Mouse (Mus musculus) heart, embryonic 16.5 days (tissue): Measurements from ENCODE around the gene Clpx. TPM values are rescaled to one million over a fixed set of nuclear protein-coding genes. Genes with fewer than 3 reads are reported as not detected.

Experiments used
- ATAC-seq: fragments of 200-750 bp; cut with Nextera tagmentation; replicated peaks from 2 replicates; pipeline ENCODE4 v1.8.0; 2017; ENCODE audit warnings: moderate number of reproducible peaks; ENCODE audit not compliant: insufficient read depth, low FRiP score; ENCODE audit errors: extremely low read depth
- H3K27ac ChIP-seq: fragments of 300-500 bp; sonication (generic); 2 replicates; pipeline ENCODE4 v1.5.1; 2014; ENCODE audit warnings: mild to moderate bottlenecking, low read length, control low read depth, moderate library complexity
- H3K27me3 ChIP-seq: fragments of 300-500 bp; sonication (generic); 2 replicates; pipeline ENCODE4 v1.6.1; 2014; ENCODE audit warnings: low read length, mixed read lengths; ENCODE audit not compliant: control insufficient read depth, insufficient read depth
- H3K36me3 ChIP-seq: fragments of 300-500 bp; sonication (generic); 2 replicates; pipeline ENCODE4 v1.6.1; 2014; ENCODE audit not compliant: control insufficient read depth, insufficient read depth
- H3K4me1 ChIP-seq: fragments of 300-500 bp; sonication (generic); 2 replicates; pipeline ENCODE4 v1.6.1; 2014; ENCODE audit warnings: low read length, mixed read lengths; ENCODE audit not compliant: control insufficient read depth, insufficient read depth
- H3K4me2 ChIP-seq: fragments of 300-500 bp; sonication (generic); 2 replicates; pipeline ENCODE4 v1.6.1; 2014; ENCODE audit warnings: low read depth, mild to moderate bottlenecking, control low read depth, low read length
- H3K4me3 ChIP-seq: fragments of 300-500 bp; sonication (generic); 2 replicates; pipeline ENCODE4 v1.5.1; 2014; ENCODE audit warnings: mild to moderate bottlenecking, control low read depth, low read length
- H3K9ac ChIP-seq: fragments of 300-500 bp; sonication (generic); 2 replicates; pipeline ENCODE4 v1.6.1; 2014; ENCODE audit warnings: low read length, control low read depth
- H3K9me3 ChIP-seq: fragments of 300-500 bp; sonication (generic); replicated peaks from 2 replicates; pipeline ENCODE4 v1.6.1; 2016; ENCODE audit warnings: low read length; ENCODE audit not compliant: control insufficient read depth
- WGBS: fragments of 180-500 bp; shearing (Covaris S2); extraction: QIAGEN DNeasy Blood & Tissue Kit; methylation state at CpG from one replicate; pipeline ENCODE4 v1.1.7; 2014; 5-methylcytosine and 5-hydroxymethylcytosine counted together
- polyA plus RNA-seq: library from polyadenylated mRNA; unstranded; fragments of >200 nt; fragmentation: Nextera tagmentation; extraction: Ambion mirVana; gene quantifications from 2 replicates; pipeline ENCODE4 v1.2.1, GENCODE M21; 2015

Clpx gene
- 49.0 and 53.5 TPM in 2 replicates for polyA plus RNA-seq

GRCm38 (mm10) chr9:65293973-65294715 is at the start of gene Clpx:
Gene Clpx (plus strand): TSS chr9:65294260.
- no peaks in the 10 kb centered on the region for H3K9me3 ChIP-seq
- no peaks in the 10 kb centered on the region for H3K27me3 ChIP-seq
- H3K4me1 ChIP-seq = peaks cover 18% of the 10 kb centered on the region
- H3K9ac ChIP-seq = peak within 1 kb of the TSS; percentile 94
- H3K4me2 ChIP-seq = peak within 1 kb of the TSS; percentile 86
- peak; percentile 97 for ATAC-seq
- H3K4me3 ChIP-seq = peak within 1 kb of the TSS; percentile 87
- under 1% methylated on average over 71 of the region's 71 CpGs for WGBS
- no peaks in the 10 kb centered on the region for H3K36me3 ChIP-seq
- H3K27ac ChIP-seq = peak within 1 kb of the TSS; percentile 85

DNA sequence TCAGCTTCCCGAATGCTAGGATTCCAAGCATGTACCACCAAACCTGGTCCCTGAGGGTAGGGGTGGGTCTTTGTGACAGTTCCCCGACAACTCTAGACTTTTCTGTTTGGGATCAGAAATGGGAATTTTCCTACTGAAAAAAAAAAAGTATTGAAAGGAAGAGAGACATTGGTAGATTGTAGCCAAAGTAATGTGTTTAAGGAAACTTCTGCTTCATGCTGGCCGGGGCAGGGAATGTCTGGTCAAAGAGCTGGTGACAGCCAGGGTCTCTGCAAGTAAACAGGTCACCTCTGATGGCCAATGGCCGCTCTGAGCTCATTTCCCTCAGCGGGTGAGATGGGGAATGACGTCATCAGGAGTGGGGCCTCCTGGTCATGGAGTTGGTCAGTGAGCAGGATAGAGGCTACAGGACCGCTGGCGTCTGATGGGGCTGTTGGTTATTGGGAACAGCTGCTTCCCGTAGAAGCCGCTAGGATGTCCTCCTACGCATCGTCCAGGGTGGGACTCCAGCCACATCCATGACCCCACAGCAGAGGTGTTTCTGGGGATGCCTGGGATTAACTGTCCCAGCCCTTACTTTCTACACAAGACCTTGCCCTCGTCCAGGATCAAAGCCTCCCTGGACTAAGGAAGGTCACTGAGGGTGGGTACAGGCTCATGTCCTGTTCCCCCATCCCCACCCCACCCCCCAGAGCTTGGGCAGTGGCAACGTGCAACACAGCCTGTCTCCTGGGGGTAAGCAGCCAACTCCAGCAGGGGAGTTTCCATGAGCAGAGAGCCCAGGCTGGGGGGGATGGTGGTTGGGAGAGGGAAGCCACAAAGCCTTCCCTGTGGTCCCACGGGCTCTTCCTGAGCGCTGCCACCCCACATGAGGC is 46.3 kb upstream of the Clpx start:
- Histone ChIP-seq H3K9ac (no peak overlapping the region), H3K27me3 (no peaks in the 10 kb centered on the region), H3K27ac (no peak overlapping the region), H3K36me3 (no peaks in the 10 kb centered on the region), H3K4me1 (0 out of 2 replicates have a peak, but pooled peaks cover 3% of the 10 kb centered on the region), H3K4me3 (no peak overlapping the region), H3K9me3 (no peaks in the 10 kb centered on the region), H3K4me2 (no peak overlapping the region)
- WGBS = 53% methylated on average over 16 of the region's 16 CpGs
- 0 out of 2 replicates have a peak, but pooled peaks have one; percentile 55 for ATAC-seq

DNA sequence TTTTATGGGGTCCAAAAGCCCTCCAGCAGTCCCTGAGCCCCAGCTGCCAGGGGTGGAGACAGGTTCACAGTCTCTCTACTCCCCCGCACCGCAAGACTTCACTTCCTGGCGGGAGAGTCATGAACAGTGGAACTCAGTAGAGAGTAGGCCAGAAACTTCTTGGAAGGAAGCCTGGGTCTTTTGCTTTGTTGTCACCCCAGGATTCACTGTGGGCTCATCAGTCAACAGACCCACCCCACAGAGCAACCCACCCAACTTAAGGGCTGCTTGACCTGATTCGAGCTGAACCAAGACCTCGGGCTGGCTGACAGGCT is 45.7 kb upstream of the Clpx start:
- no peak overlapping the region for H3K4me3 ChIP-seq
- 0 out of 2 replicates have a peak, but pooled peaks cover 3% of the 10 kb centered on the region for H3K4me1 ChIP-seq
- H3K9me3 ChIP-seq = no peaks in the 10 kb centered on the region
- H3K36me3 ChIP-seq = no peaks in the 10 kb centered on the region
- H3K27me3 ChIP-seq = no peaks in the 10 kb centered on the region
- ATAC-seq = no peak; the same call in 1 of the 2 replicates
- H3K9ac ChIP-seq = no peak overlapping the region
- 76% methylated on average over 5 of the region's 5 CpGs for WGBS
- no peak overlapping the region for H3K4me2 ChIP-seq
- H3K27ac ChIP-seq = no peak overlapping the region

- no peaks in the 10 kb centered on the region for H3K27me3 ChIP-seq
- no peaks in the 10 kb centered on the region for H3K9me3 ChIP-seq
- 57% methylated on average over 3 of the region's 3 CpGs for WGBS
- H3K36me3 ChIP-seq = no peaks in the 10 kb centered on the region
- no peak overlapping the region for H3K9ac ChIP-seq
- ATAC-seq = no peak
- no peak overlapping the region for H3K4me2 ChIP-seq
- H3K4me3 ChIP-seq = no peak overlapping the region
- H3K27ac ChIP-seq = no peak overlapping the region
- 0 out of 2 replicates have a peak, but pooled peaks cover 3% of the 10 kb centered on the region for H3K4me1 ChIP-seq
Observed at GRCm38 (mm10) chr9:65252026-65252425, 42.0 kb upstream of the Clpx start.

- H3K4me3 ChIP-seq = no peak overlapping the region
- H3K9me3 ChIP-seq = no peaks in the 10 kb centered on the region
- 76% methylated on average over 11 of the region's 11 CpGs for WGBS
- no peak overlapping the region for H3K4me2 ChIP-seq
- no peaks in the 10 kb centered on the region for H3K4me1 ChIP-seq
- no peaks in the 10 kb centered on the region for H3K27me3 ChIP-seq
- H3K9ac ChIP-seq = no peak overlapping the region
- no peaks in the 10 kb centered on the region for H3K36me3 ChIP-seq
- H3K27ac ChIP-seq = no peak overlapping the region
- ATAC-seq = no peak
Observed at GRCm38 (mm10) chr9:65255906-65256600, 38.0 kb upstream of the Clpx start.

DNA sequence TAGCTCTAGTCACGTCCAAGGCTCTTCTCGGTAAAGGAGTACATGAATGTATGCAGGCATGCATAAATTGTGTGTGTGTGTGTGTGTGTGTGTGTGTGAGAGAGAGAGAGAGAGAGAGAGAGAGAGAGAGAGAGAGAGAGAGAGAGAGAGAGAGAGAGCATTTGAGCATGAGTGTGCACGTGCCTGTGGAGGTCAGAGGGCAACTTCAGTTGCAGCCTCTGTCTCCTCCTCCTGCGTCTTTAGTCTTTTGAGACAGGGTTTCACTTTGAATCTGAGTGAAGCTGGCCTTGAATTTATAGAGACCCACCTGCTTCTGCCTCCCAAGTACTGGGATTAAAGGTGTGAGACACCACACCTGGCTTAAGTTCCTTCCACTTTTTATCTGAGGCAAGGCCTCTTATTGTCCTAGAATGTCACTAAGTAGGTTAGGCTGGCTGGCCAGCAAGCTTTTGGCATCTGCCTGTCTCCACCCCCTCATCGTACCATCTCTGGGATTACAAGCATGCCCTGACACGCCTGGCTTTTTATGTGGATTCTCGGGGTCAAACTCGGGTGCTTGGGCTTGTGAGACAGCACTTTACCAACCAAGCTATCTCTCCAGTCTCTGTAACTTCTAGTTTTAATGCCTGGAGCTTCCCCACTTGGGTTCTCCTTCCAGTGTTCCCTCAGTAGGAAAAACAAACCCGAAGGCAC is 36.7 kb upstream of the Clpx start:
- H3K9me3 ChIP-seq = no peaks in the 10 kb centered on the region
- no peak for ATAC-seq
- no peak overlapping the region for H3K4me2 ChIP-seq
- no peak overlapping the region for H3K9ac ChIP-seq
- no peaks in the 10 kb centered on the region for H3K27me3 ChIP-seq
- H3K4me3 ChIP-seq = no peak overlapping the region
- H3K36me3 ChIP-seq = no peaks in the 10 kb centered on the region
- no peak overlapping the region for H3K27ac ChIP-seq
- WGBS = 68% methylated on average over 9 of the region's 9 CpGs
- no peaks in the 10 kb centered on the region for H3K4me1 ChIP-seq

DNA sequence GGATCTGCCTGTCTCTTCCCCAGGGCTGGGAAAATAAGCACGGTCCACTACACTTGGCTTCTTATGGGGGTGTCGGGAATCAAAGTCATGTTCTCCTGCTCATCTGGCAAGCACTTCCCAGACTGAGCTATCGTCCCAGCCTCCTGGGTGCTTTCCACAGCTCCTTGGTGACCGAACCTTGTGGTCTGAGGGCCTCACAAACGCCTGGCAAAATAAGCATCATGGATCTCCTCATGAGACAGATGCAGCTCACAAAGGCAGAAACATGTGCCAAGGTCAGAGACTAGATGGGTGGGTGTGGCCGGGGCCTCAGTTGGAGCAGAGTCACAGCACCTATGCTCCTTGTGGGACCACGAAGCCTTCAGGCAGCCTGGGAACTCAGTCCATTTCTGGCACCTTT is 34.7 kb upstream of the Clpx start:
- Histone ChIP-seq H3K27ac (no peak overlapping the region), H3K4me2 (no peak overlapping the region), H3K9ac (no peak overlapping the region), H3K9me3 (no peaks in the 10 kb centered on the region), H3K36me3 (no peaks in the 10 kb centered on the region), H3K27me3 (no peaks in the 10 kb centered on the region), H3K4me1 (no peaks in the 10 kb centered on the region), H3K4me3 (no peak overlapping the region)
- 70% methylated on average over 7 of the region's 7 CpGs for WGBS
- no peak for ATAC-seq

DNA sequence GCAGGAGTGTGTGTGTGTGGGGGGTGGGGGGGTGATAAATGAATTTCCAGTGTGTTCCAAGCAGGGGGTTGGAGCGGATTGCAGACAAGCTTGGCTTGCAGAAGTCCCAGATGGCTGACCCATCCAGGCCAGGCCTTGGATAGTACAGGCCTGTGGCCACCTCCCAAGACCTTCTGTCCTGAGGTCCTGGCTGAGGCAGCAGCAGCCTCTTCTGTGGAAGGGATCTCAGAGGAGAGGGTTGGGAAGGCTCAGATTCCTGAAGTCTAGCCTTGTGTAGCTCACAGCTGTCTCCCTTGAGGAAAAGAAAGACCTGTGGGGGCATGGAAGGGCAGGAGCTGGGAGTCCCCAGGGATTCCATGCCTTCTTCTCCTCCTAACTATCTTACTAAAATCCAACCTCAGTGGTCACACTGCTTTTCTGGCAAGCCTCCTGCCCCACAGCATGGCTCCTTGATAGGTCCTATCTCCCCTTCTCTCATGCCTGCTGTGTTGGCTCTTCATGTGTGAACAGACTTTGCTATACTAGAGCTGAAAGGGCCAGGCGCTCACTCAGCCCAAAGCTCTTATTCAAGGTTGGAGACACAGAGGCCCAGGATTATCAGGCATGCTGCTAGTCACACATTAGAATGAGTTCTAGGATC is 32.3 kb upstream of the Clpx start:
- Histone ChIP-seq H3K4me2 (no peak overlapping the region), H3K4me3 (no peak overlapping the region), H3K27ac (no peak overlapping the region), H3K9me3 (no peaks in the 10 kb centered on the region), H3K9ac (no peak overlapping the region), H3K4me1 (no peaks in the 10 kb centered on the region), H3K36me3 (no peaks in the 10 kb centered on the region), H3K27me3 (no peaks in the 10 kb centered on the region)
- no peak for ATAC-seq
- 82% methylated on average over 2 of the region's 2 CpGs for WGBS
